Mouse (Mus musculus) E14TG2a.4 (cell line): ENCODE measurements around the gene Zfp593.

Source experiments
- CTCF ChIP-seq: conservative IDR thresholded peaks from 2 replicates; pipeline ENCODE4 v1.5.1; 2014; ENCODE audit warnings: low read length
- NANOG ChIP-seq: IDR thresholded peaks from 2 replicates; pipeline ENCODE4 v1.6.1; 2014; ENCODE audit warnings: borderline replicate concordance, low read length, mixed read lengths
- POU5F1 ChIP-seq: IDR thresholded peaks from 2 replicates; pipeline ENCODE4 v1.6.1; 2014; ENCODE audit warnings: low read length, borderline replicate concordance

DNA sequence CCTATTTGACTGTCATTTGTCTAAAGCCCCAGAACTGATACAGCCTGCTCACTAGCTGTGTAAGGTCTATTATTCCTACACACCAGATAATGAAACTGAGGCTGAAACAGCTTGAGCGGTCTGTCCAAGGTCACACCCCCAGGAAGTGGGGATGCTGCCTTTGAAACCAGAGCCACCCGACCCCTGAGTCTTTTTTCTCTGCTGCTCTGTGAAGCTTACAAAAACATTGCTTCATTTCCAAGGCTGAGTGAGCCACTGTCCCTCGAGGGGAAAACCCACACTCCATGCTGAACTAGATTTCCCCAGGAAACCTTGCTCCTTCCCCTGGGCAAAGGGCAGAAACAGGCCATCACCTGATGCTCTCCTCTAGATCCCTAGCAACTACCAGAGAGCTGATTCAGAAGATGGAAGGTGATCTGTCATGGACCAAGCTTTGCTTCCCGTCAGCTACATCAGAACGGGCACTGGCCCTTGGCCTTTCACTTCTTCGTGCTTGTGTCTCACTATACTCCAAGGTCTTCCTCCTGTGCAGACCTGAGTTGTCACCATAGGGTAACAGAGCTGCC is 38.8 kb downstream of the Zfp593 start:
- TF ChIP-seq CTCF: no peak
- TF ChIP-seq NANOG: no peak
- no peak for TF ChIP-seq POU5F1
